Mouse (Mus musculus) MN1 (cell line): ENCODE measurements at regions not wholly inside any gene's neighbourhood (a gene's known extent, or its start where the extent isn't known, plus 50 kb on each side); places are given as distances from the start of the nearest gene placed in this dataset.

ENCODE experiments used
- DNase-seq: peaks from one replicate; pipeline ENCODE4 v3.0.0-alpha.2; 2016; ENCODE audit warnings: low spot score

DNA sequence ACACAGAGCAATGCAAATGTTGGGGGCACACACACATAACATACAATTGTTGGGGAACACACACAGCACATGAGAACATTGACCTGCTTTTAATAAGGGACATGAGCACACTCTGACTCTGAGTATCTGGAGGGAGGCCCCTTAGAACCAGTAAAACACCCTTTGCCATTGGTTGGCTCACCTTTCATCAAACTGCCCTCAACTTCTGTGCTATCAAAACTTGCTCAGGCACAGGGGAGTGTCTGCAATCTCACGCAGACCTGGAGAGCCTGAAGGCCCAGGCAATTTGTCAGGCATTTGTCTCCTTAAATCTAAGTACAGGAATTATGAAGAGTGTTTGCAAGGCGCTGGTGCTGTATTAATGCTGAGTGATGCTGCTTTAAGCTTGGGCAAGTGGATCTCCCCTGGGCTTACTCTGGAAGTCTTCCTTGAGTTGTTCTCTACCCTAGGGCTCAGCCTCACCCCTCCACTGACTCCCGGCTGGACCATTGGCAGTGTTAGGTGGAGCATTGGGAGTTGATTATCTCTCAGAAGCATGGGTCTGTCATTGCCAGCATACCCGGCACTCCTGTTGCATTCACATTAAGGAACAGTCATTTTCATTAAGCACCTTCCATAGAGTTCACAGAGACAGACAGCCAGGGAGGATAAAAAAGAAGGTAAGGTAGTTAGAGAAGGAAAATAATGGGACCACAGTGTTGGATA, 235.7 kb upstream of the Runx1 start:
- no peak for DNase-seq

DNA sequence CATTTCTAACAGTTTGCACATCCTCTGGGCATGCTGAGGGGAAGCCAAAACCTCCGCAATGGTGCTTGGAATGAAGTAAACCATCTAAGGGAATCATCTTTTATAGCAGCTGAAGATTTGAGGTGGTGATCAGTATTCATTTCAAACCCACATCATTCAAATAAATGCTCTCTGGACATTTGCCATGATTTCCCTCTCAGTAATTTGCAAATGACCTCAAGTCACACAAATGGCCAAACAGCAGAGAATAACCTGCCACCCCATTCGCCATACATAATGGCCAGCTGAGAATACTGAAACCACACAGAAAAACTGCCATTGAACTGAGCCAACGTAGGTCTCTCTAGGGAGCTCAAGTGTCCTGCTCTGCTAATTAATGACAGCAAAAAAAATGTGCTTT, 230.3 kb upstream of the Runx1 start:
- no peak for DNase-seq

DNA sequence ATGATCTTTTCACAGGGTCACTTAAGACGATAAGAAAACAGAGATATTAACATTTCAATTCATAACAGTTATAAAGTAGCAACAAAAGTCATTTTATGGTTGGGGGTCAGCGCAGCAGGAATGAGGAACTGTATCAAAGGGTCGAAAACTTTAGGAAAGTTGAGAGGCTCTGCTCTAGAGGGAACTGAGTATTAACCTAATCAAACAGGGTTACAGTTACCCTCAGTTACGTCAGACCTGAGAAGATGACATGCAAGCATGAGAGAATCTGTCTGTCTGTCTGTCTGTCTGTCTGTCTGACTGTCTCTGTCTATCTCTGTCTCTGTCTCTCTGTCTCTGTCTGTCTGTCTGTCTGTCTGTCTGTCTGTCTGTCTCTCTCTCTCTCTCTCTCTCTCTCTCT, 229.6 kb upstream of the Runx1 start:
- no peak for DNase-seq

DNA sequence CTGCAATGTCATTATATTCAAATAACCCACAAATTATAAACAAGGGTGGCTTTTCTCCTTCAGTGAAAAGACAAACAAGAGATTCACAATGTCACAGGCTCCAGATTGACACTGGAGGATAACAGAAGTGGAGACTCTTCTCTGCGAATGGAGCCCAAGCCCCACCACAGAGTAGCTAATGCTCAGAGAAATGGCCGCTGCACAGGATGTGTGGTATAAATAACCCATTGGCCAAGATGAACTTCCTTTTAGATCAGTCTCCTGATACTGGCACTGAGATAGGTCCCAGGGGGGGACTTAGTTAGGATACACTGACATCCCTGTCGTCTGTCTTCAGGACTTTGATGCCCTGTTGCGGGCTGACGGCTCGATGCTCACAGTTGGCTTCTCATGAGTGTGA, 225.3 kb upstream of the Runx1 start:
- no peak for DNase-seq

DNA sequence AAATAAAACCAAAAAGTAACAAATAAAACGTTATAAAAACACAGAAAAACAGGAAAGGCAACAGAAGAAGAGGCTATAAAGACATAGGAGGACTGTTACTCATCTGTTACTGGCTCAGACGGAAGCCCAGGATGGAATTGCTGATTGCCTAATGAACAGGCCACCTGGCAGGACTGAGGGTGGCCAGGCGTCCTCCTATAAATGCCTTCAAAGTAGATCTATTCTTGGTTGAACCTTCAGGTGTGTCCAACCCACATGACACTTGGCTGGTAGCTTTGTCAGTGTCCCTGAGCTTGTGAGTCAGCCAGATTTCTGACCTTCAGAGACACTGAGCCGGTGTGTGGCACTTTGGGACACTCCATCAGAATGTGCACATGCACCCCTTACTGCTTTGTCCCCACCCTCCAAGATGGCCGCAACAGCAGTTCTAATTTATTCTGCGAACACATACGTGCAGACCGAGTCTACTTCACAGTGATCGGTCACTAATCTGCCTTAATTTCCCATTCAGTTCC, 222.5 kb upstream of the Runx1 start:
- DNase-seq = no peak

DNA sequence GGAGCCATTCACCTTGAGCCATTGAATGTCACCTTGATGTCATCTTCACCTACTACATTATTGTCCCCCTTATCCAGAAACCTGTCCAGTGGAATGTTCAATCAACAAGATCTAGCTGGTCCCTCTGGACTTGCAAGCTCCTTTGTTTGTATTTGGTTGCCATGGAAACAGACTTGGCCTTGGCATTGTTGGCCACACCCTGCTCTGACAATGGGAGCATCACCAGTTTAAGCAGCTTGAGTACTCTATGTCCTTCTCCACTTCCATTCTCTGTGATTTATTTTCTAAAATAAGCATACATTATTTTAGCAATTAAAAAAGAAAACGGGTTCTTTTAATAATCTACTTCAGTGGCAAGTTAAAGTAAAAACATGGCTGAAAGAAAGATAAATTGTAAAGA, 221.6 kb upstream of the Runx1 start:
- DNase-seq = peak; percentile 9

DNA sequence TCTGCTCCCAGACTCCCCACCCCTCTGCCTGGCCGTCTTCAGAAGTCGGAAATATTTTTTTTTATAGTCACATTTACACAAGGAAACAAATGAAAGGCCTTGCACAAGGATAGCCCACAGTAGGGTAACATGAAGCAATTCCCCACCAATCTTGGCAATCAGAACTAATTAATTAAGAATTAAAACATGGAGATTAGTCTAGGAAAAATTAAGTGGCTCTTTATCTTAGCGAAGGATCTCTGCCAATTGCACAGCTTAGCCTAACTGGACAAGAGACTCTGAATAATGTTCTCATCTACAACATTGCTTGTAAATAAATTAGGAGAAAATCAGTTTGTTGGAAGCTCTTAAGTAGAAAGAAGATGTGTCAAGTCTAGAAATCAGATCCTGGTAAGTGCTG, 220.3 kb upstream of the Runx1 start:
- no peak for DNase-seq

DNA sequence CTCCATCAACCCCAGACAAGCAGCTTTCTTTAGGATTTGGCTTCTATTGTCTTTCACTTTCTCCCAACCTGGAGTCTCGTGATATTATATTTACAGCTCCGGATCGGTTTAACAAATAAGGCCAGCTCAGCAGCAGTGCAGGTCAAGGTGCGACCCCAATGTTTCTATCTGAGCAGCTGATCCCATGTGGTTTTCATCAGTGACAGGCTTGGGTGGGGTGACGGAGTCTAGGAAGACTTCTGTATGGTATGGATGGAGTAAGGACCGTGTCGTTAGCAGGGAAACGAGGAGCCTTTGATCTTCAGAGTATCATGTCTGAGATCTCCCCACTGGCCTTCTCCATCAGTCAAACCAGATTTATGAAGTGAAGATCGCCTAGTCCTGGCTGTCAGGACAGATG, 217.4 kb upstream of the Runx1 start:
- no peak for DNase-seq

DNA sequence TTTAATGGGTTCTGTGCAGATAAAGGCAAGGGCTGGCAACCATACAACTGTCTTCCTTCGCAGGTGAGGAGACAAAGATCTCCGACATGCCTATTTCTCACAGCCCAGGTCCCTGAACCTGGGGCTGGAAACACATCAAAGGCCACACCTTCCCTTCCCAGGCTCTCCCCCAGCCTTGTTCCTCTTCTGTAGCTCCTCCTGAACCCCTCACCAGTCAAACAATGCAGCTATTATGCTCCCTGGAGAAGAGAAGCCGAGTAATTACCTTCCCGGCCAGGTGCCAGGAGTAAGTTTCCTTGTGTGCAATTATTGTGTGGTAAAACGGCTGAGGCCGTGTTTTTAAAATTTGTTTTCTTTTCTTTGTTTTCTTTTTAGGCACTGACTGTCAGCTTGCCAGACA, 217.0 kb upstream of the Runx1 start:
- DNase-seq = no peak

DNA sequence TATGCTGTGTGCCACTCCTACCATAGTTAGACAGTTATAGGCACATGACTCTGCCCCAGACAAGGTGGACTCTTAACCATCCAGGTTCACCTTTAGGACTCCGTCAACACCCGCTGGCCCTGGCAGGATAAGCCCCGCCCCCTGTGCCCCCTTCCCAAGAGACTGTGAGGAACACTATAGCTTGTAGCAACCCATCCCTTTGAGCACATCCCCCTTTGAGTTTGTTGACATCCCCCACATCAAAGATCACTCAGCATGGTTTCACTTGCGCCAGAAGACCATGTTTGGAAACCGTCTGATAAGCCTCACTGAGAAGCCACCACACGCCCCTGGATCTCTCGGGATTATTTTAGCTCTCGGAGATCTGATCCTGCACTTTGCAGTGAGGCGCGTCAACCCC, 216.5 kb upstream of the Runx1 start:
- DNase-seq = no peak

DNA sequence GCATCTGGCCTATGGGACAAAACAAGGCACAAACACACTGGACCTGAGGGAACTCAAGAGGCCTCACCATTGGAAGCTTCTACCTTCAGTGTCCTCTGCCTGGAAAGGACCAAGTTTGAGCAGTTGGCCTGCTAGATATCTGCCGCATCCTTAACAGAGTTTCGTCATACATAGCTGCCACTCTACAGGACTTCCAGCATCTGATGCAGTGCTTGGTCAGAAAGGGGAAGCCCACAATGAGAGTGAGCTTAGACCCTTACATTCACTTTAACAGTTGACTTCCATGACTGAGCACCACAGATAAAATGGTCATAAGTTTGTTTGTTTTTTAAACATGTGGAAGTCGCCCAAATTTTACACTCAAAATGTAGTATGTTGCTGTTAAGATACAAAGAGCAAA, 215.9 kb upstream of the Runx1 start:
- DNase-seq = no peak

DNA sequence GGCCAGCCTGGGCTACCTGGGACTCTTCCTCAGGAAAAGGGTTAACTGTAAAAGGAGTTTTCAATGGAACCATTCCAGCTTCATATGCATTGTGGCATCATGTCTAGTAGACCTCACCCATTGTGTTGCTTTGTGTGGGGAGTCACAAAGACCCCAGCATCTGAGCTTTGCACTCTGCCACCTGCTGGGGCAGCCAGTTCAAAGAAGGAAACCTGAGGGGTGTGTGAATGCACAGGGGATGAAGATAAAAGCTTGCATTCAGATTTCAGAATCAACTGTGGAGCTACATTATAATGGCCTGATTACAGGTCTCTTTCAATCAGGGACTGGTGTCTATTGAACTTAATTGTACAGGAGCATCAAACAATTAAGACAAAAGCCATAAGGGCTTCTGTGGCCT, 215.4 kb upstream of the Runx1 start:
- DNase-seq = no peak

DNA sequence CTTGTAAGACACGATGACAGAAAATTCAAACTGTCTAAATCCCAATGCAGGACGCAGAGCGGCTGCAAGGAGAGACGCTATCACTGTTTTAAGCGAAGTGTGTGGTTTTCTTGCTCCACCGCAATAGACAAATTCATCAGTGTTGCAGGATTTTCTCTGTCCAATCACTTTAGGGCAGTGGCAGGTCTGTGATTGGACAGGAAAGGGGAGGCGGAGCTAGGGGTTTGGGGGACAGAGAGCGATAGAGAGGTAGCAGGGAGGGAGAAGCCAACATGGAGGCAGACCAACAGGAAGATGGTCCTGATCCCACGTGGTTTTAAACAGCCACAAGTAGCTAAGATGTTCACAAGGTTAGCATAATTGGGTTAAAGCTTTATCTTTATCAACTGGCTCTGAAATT, 209.7 kb upstream of the Runx1 start:
- DNase-seq = no peak

DNA sequence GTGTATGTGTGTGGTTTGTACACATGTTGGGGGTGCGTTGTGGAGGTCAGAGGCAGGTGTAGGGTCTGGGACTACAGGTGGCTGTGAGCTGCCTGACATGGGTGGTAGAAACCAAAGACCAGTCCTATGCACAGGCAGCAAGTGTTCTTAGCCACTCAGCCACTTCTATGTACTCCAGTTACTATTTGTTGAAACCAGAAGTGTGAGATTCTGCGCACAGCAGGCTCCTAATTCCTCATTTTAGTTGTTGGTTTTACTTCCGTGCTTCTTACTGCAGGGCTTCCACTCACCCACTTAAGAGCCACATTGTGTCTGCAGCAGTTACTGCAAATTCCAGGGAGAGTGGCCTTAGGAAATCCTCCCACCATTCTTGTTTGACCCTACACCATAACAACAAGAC, 208.0 kb upstream of the Runx1 start:
- no peak for DNase-seq

DNA sequence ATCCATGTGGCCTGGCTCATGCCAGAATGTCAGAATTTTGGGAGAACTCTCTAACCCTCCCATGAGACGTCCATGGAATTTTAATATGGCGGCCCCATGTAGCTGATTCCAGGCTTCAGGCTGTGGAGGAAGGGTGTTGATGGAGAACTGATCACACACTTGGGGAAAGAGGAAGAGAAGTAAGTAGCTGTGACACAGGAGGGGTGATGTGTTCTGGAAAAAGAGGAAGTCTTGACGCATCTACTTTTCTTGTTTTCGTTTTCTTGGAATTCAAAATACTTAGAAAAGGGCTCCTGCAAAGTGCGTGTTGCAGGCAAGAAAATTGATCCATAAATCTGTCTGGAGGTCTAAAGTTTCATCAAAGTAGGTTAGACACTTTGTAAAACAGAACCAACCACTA, 205.7 kb upstream of the Runx1 start:
- DNase-seq = no peak

DNA sequence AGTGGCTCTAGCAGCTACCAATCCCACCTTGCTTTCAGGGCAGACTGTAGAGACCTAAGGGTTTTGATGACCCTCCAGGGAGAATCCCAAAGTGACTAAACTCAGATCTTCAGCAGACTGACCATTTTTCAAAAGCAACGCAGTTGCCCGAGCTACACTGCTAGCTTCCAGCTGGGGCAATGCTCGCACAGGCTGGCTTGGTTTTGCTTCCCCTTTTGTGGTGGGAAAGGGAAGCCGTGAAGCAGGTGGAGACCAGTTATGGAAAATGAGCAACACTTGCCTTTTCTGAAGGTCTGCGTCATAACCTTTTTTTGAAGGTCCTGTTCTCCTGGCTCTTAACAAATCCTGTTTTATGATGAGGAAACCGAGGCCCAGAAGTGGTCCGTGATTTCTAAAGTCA, 202.7 kb upstream of the Runx1 start:
- no peak for DNase-seq

DNA sequence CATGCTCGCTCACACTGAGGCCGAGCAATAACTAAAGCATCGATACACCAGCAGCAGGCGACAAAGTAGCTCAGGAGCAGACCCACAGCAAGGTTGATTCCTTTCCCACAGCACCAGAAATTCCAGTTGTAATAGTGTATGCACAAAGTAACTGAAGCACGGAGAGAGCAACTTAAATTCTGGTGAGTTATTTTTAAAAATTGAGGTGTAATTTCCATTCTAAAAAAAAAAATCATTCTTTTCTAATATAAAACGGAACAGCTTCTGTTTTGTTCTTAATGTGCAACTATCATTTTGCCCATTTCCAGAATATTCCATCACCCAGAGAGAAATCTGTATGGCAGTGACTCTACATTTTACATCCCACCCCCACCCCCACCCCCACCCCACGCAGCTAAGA, 202.1 kb upstream of the Runx1 start:
- no peak for DNase-seq

DNA sequence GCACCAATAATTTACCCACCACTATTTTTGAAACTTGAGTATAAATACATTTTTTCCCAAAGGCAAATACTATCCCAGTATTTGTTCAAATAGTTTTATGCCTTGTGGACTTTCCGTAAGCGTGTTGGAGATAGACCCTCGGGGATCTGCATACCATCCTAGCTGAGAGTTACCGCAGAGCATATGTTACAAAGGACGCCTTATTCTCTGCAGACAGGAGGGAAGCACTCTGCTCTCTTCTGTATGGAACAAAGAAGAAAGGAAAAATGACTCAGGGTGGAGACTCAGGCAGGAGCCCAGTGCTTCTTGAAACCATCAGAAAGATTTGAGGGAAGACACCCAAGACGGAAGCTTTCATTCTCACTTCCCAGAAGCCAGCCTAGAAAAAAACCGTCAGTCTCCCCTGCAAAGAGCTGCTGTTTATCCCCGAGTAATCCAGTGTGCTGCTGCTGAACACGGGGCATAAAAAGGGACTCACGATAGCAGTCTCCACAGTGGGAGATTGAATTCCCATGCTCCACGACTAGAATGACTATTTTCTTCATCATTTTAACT, 200.2 kb upstream of the Runx1 start:
- no peak for DNase-seq

DNA sequence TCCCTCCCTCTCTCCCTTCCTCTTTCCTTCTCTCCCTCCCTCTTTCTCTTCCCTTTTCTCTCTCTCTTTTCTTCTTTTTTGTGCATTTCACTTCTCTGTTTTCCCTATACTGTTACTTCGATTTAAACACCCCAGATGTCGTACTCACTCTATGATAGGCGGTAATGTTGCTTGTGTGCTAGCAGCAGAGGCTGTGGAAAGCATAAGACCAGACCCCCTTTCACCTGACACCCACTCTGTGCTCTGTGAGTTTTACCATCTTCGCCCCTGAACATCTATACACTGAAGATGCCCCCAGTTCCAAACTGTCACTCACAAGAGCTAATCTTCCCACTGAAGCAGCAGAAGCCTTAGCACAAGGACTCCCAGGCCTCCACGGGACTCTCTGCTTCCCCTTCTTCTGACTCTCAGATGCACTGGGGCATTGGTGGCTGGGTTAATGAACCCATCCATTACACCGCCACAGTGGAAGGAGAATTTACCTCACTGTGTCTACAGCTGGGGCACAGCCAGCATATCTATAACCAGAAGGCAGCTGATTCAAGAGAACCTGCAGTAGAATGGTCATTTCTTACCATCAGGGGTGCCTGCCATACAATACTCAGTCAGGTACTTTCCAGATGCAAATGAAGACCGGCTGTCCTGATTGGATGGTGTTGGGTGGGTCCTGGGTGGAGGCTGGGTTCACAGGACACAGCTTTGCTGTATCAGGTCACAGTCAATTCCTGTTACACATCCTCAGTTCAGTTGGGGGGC, 194.0 kb upstream of the Runx1 start:
- DNase-seq = no peak

DNA sequence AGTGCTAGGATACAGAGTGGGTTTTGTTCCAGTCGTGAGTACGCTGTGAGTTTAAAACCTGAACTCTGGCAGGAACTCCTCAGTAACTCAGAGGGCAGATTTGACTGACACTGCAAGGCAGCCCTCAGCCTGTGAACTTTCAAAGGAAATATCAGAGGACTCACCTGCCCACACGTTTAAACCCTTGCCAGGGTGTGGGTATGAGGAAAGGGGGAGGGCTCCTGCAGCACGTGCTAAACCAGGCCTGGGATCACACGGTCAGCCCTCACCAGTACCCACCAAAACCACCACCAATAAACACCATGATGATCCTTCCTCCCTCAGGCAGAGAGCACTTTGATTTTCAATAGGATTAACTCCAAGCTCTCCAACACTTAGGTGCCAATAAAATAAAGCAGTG, 192.8 kb upstream of the Runx1 start:
- no peak for DNase-seq

DNA sequence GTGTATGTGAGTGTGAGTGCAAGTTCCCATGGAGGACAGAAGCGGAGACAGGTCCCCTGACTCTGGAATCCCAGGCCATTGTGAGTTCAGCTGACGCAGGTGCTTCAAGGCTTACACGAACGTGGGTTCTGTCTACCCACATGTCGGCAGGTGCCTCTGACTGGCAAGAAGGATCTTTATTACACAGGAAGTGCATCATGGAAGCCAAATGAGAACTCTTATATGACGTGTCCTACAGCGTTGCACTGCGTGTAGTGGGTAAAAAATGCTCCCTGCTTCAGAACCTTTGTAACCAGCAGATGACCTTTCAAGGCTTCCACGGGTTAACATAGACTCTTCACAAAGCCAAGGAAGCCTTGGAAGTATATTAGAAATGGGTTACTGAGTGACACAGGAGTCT, 191.1 kb upstream of the Runx1 start:
- no peak for DNase-seq

DNA sequence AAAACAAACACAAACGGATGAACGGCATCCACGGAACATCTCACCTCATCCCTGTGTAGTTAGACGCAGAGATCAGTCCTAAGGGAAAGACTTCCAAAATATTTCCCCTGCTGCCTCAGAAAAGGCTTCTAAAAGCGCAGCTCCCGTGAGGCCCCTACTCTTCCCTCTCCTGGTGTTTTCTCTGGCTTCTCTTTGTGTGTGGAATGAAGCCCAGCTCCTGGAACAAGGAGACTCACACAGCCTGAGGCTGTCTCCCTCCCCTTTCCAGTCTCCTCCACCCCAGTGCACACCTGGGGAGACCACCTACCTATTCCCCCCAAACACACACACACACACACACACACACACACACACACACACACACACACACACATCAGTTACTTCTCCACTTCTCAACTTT, 189.7 kb upstream of the Runx1 start:
- DNase-seq = no peak

DNA sequence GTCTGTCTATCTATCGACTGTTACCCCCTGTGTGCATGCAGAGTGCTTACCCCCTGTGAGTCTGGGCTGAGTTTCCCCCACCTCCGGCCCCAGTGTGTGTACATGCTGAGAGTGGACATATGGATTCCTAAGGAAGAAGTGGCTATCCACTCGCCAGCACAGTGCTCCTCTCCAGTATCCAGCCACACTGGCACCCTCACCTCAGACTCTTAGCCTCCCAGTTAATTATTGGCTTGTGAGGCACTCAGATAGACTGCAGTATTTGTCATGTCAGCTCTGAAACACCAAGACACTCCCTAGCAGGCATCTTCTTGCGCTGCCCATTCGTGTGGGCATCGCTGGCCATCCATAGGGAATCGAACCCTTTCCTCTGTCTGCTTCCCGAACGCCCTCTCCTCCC, 189.0 kb upstream of the Runx1 start:
- no peak for DNase-seq

DNA sequence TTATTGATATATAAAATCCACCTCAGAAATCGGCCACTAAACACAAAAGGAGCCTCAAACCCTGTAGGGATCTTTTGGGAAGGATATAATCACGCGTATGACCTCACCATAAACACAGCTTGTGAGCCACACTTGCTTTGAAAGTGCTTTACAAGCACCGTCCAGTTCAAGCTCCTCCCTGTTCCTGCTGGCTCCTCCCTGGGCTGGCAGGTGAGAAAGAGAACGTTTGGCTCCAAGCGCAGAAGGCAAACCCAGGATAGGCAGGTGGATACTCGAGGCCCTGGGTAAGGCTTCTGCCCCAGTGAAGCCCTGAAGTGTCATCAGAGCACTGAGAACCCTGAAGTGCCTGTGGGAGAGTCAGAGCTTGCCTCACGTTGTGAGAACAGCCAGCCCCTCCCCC, 187.9 kb upstream of the Runx1 start:
- DNase-seq = no peak
